Mouse (Mus musculus) lung, postnatal 10 days (tissue): ENCODE measurements around the gene Znrf4.
"Not testable (repeated sequence)": the region's sequence is repeated elsewhere in the genome, so short reads cannot be mapped to it uniquely, and the experiment has no call there.

Source experiments
- DNase-seq: peaks from one replicate; pipeline ENCODE4 v3.0.0; 2021

Gene Znrf4

GRCm38 (mm10) chr17:56524943-56525342 lies 12.7 kb upstream of the Znrf4 start:
- DNase-seq, result no peak

- no peak for DNase-seq
Observed at GRCm38 (mm10) chr17:56522744-56523143, 10.5 kb upstream of the Znrf4 start.

- DNase-seq, result peak; percentile 37
Observed at GRCm38 (mm10) chr17:56515690-56516410, 3.6 kb upstream of the Znrf4 start.

GRCm38 (mm10) chr17:56514916-56515315 lies 2.7 kb upstream of the Znrf4 start:
- DNase-seq, result no peak

GRCm38 (mm10) chr17:56514330-56514729 lies 2.1 kb upstream of the Znrf4 start:
- no peak for DNase-seq

- DNase-seq, result no peak
Observed at GRCm38 (mm10) chr17:56511707-56512090, 532 bp downstream of the Znrf4 start.

- DNase-seq, result peak; percentile 25
Observed at GRCm38 (mm10) chr17:56510970-56511706, 1.1 kb downstream of the Znrf4 start.

GRCm38 (mm10) chr17:56510473-56510969 lies 1.7 kb downstream of the Znrf4 start:
- DNase-seq, result no peak

- peak; percentile 51 for DNase-seq
Observed at GRCm38 (mm10) chr17:56509707-56510472, 2.3 kb downstream of the Znrf4 start.

GRCm38 (mm10) chr17:56509021-56509640 lies 3.1 kb downstream of the Znrf4 start:
- DNase-seq, result no peak

GRCm38 (mm10) chr17:56507161-56508068 lies 4.8 kb downstream of the Znrf4 start:
- DNase-seq, result peak; percentile 97

GRCm38 (mm10) chr17:56506417-56507065 lies 5.7 kb downstream of the Znrf4 start:
- DNase-seq, result no peak

- DNase-seq, result no peak
Observed at GRCm38 (mm10) chr17:56505401-56505800, 6.8 kb downstream of the Znrf4 start.

GRCm38 (mm10) chr17:56502526-56502925 lies 9.7 kb downstream of the Znrf4 start:
- peak; percentile 77 for DNase-seq

GRCm38 (mm10) chr17:56501635-56502400 lies 10.4 kb downstream of the Znrf4 start:
- DNase-seq, result not testable (repeated sequence)

- DNase-seq, result no peak
Observed at GRCm38 (mm10) chr17:56499229-56499628, 13.0 kb downstream of the Znrf4 start.

- DNase-seq, result no peak
Observed at GRCm38 (mm10) chr17:56494480-56494879, 17.8 kb downstream of the Znrf4 start.

GRCm38 (mm10) chr17:56493841-56494240 lies 18.4 kb downstream of the Znrf4 start:
- DNase-seq, result no peak

GRCm38 (mm10) chr17:56490438-56491152 lies 21.6 kb downstream of the Znrf4 start:
- DNase-seq, result no peak

- DNase-seq, result no peak
Observed at GRCm38 (mm10) chr17:56488028-56488427, 24.2 kb downstream of the Znrf4 start.
